ENCODE assay signal across 30 mouse cellular contexts in genomic region chr1:153947837-153948236, GRCm38 (mm10). TPM values are rescaled to one million over a fixed set of nuclear protein-coding genes. Genes with fewer than 3 reads are reported as not detected.
"Had no signal": no experiment of that assay in that cellular context is flagged by ENCODE, and none has a peak within 500 bp of the region (broad histone marks: within the 10 kb centered on the region; RNA-seq: fewer than 3 reads in every experiment).

No protein-coding gene starts in this region.

- H3K27ac ChIP-seq: kidney, postnatal 0 days; limb, embryonic 10.5 days; limb, embryonic 13.5 days; liver, embryonic 12.5 days; liver, embryonic 15.5 days; lung, embryonic 15.5 days; stomach, embryonic 15.5 days had no signal

- H3K4me3 ChIP-seq: limb, embryonic 10.5 days; limb, embryonic 13.5 days; liver, embryonic 12.5 days; liver, embryonic 15.5 days; lung, embryonic 15.5 days; stomach, embryonic 15.5 days had no signal

- DNase-seq: kidney, adult 2 months; kidney, postnatal 25 days; liver; lung, adult 18-20 months; lung, postnatal 14 days; lung, postnatal 4 days; midbrain, embryonic 14.5 days; thymus, adult 18-20 months; thymus, postnatal 36 days had no signal

- ATAC-seq: intestine, postnatal 0 days; liver, embryonic 12.5 days had no signal

RNA-seq across cellular contexts. Expression of gene Teddm2, which starts 47.8 kb away (rescaled TPM):
- total RNA-seq: megakaryocyte-erythroid progenitor cell, adult 5-6 weeks had no signal

RNA-seq across cellular contexts. Expression of gene Teddm1a, which starts 56.3 kb away (rescaled TPM):
- total RNA-seq: layer of hippocampus, postnatal 14 days; left cerebral cortex, adult 18-20 months; left cerebral cortex, postnatal 10 days; megakaryocyte progenitor cell, adult 5-6 weeks; megakaryocyte-erythroid progenitor cell, adult 5-6 weeks; midbrain, postnatal 0 days had no signal
- polyA plus RNA-seq: intestine, embryonic 14.5 days; intestine, postnatal 0 days; kidney, adult 2 months; kidney, embryonic 14.5 days; kidney, postnatal 0 days; limb, embryonic 10.5 days; liver, embryonic 12.5 days; liver, embryonic 15.5 days; lung, embryonic 15.5 days; midbrain, embryonic 11.5 days; midbrain, embryonic 14.5 days; midbrain, postnatal 0 days; neural tube, embryonic 11.5 days; neural tube, embryonic 14.5 days; stomach, embryonic 15.5 days; testis, adult 2 months; urinary bladder, adult 2 months had no signal
